Mouse (Mus musculus): ENCODE data around the gene Nampt. TPM values are rescaled to one million over a fixed set of nuclear protein-coding genes. Genes with fewer than 3 reads are reported as not detected.
"Not testable (repeated sequence)": the region's sequence is repeated elsewhere in the genome, so short reads cannot be mapped to it uniquely, and the experiment has no call there.

The Nampt gene
- polyA plus RNA-seq, 1 experiment from 2014 or later: 28.1 TPM

DNA sequence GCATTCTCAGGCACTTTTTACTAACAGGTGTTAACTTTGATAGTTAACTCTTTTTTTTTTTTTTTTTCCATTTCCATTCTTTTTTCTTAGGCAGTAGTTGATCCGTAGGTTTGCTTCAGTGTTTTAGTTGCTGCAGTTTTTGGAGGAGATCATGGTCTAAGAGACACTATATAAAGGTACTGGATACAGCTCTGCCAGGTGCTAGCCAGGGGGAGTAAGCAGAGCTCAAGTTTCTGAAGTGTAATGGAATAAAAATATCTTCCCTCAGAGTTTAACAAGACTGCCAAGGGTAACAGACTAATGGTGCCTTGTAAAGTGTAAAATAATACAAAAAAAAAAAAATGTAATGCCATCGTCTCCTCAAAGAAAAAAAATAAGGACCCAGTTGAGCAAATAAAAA is 67.0 kb downstream of the Nampt start:
- Histone ChIP-seq H3K9ac (ENCODE audit: low read length) (no peak overlapping the region), H3K9me3 (ENCODE audit: control insufficient read depth, low read length) (no peaks in the 10 kb centered on the region), H3K4me2 (ENCODE audit: low read depth, low read length) (no peak overlapping the region), H3K4me3 (ENCODE audit: low read length) (no peak overlapping the region), H3K36me3 (ENCODE audit: control insufficient read depth, insufficient read depth, low read length) (no peaks in the 10 kb centered on the region), H3K27me3 (ENCODE audit: control insufficient read depth, insufficient read depth, low read depth, low read length) (no peaks in the 10 kb centered on the region), H3K27ac (ENCODE audit: low read length) (no peak overlapping the region), H3K4me1 (replicated peaks; ENCODE audit: control insufficient read depth, insufficient read depth, low read length) (peaks cover 7% of the 10 kb centered on the region; the same call in 1 of the 2 replicates)
- 73% methylated on average over 2 of the region's 2 CpGs for WGBS
- no peak for ATAC-seq (ENCODE audit: low read depth)

DNA sequence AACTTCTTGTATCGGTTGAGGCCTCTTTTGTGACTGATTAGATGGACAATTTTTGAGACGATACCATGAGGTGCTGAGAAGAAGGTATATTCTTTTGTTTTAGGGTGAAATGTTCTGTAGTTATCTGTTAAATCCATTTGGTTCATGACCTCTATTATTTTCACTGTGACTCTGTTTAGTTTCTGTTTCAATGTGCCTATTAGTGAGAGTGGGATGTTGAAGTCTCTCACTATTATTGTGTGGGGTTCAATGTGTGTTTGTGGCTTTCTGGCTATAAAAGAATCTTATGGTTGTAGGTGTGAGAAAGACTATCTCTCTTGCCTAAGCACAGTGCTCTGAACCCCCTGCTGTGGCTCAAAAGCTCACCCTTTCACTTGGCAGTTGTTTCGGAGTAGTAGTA is 68.9 kb downstream of the Nampt start:
- no peak overlapping the region for H3K9ac ChIP-seq (ENCODE audit: low read length)
- 91% methylated on average over 3 of the region's 3 CpGs for WGBS
- H3K36me3 ChIP-seq (ENCODE audit: control insufficient read depth, insufficient read depth, low read length): no peaks in the 10 kb centered on the region
- no peak overlapping the region for H3K4me3 ChIP-seq (ENCODE audit: low read length)
- peaks cover 8% of the 10 kb centered on the region; the same call in 1 of the 2 replicates for H3K4me1 ChIP-seq (replicated peaks; ENCODE audit: control insufficient read depth, insufficient read depth, low read length)
- no peak for ATAC-seq (ENCODE audit: low read depth)
- no peaks in the 10 kb centered on the region for H3K9me3 ChIP-seq (ENCODE audit: control insufficient read depth, low read length)
- H3K4me2 ChIP-seq (ENCODE audit: low read depth, low read length): no peak overlapping the region
- H3K27ac ChIP-seq (ENCODE audit: low read length): no peak overlapping the region
- no peaks in the 10 kb centered on the region for H3K27me3 ChIP-seq (ENCODE audit: control insufficient read depth, insufficient read depth, low read depth, low read length)

DNA sequence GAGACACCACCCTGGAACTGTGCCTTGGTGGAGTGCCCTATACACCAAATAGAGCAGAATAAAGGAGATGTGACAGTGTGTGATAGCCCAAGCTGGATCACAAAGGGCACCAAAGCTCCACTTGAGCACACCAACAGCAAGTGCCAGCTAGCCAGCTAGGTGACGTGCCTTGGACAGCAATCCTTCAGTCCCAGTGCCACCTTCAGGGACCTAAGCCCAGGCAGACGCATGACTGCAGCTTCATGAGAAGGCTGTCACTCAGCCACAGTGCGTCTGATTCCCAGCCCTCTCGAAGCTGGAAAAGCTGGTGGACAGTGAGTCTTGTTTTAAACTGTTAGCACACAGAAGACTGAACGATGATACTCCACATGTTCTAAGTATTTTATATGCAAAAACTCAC is 70.5 kb downstream of the Nampt start:
- 60% methylated on average over 5 of the region's 5 CpGs for WGBS
- no peak overlapping the region for H3K4me3 ChIP-seq (ENCODE audit: low read length)
- ATAC-seq (ENCODE audit: low read depth): no peak; the same call in 1 of the 2 replicates

DNA sequence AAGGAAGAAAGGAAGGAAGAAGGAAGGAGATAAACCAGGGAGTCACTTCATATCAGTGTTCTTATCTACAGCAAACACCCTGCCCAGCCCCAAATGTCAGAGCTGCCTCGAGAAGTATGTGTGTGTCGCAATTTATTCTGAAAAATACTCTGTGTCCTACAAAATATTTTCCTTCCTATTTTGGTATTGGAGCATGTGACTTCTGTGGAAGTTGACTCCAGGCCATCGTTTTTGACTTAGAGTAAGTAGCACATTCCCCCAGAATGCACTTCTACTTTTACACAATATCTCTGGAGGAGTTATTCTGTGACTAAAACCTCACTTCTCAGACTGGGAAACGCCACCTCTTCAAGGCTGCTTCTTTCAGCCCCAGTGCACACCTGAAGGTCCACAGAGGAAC is 71.1 kb downstream of the Nampt start:
- no peak overlapping the region for H3K4me2 ChIP-seq (ENCODE audit: low read depth, low read length)
- no peaks in the 10 kb centered on the region for H3K9me3 ChIP-seq (ENCODE audit: control insufficient read depth, low read length)
- H3K9ac ChIP-seq (ENCODE audit: low read length): no peak overlapping the region
- H3K27ac ChIP-seq (ENCODE audit: low read length): peak overlapping the region; percentile 47; the same call in 1 of the 2 replicates
- no peak overlapping the region for H3K4me3 ChIP-seq (ENCODE audit: low read length)
- WGBS: 27% methylated on average over 4 of the region's 4 CpGs
- peak; percentile 60; the same call in 1 of the 2 replicates for ATAC-seq (ENCODE audit: low read depth)
- no peaks in the 10 kb centered on the region for H3K27me3 ChIP-seq (ENCODE audit: control insufficient read depth, insufficient read depth, low read depth, low read length)
- no peaks in the 10 kb centered on the region for H3K36me3 ChIP-seq (ENCODE audit: control insufficient read depth, insufficient read depth, low read length)
- peaks cover 10% of the 10 kb centered on the region; the same call in 1 of the 2 replicates for H3K4me1 ChIP-seq (replicated peaks; ENCODE audit: control insufficient read depth, insufficient read depth, low read length)

More for the DNA sequence above, 70.5 kb downstream of the Nampt start:
- H3K9me3 ChIP-seq (ENCODE audit: control insufficient read depth, low read length): no peaks in the 10 kb centered on the region
- H3K4me2 ChIP-seq (ENCODE audit: low read depth, low read length): no peak overlapping the region
- H3K9ac ChIP-seq (ENCODE audit: low read length): no peak overlapping the region
- H3K27me3 ChIP-seq (ENCODE audit: control insufficient read depth, insufficient read depth, low read depth, low read length): no peaks in the 10 kb centered on the region
- H3K4me1 ChIP-seq (replicated peaks; ENCODE audit: control insufficient read depth, insufficient read depth, low read length): peaks cover 10% of the 10 kb centered on the region; the same call in 1 of the 2 replicates
- no peak overlapping the region for H3K27ac ChIP-seq (ENCODE audit: low read length)
- no peaks in the 10 kb centered on the region for H3K36me3 ChIP-seq (ENCODE audit: control insufficient read depth, insufficient read depth, low read length)

DNA sequence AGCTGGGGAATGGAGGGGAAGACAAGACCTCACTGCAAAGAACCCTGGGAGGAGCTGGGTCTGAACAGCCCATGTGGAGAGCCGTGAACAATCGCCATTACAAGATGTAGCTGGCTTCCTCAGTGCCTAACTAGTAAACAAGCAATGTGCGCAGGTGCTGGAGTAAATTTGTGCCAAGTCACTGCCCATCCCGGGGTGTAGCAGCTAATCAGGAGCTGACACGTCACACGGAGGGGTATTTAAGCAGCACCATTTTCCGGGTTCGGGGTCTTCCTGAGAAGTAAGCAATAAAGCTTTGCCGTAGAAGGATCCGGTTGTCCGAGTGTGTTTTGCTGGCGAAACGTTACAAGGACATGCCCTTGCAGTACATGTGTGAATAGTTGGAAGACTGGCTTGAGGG is 71.9 kb downstream of the Nampt start:
- whole genome bisulfite sequencing: 82% methylated on average over 13 of the region's 13 CpGs
- not testable (repeated sequence) for H3K36me3 ChIP-seq (ENCODE audit: control insufficient read depth, insufficient read depth, low read length); H3K4me2 ChIP-seq (ENCODE audit: low read depth, low read length)

DNA sequence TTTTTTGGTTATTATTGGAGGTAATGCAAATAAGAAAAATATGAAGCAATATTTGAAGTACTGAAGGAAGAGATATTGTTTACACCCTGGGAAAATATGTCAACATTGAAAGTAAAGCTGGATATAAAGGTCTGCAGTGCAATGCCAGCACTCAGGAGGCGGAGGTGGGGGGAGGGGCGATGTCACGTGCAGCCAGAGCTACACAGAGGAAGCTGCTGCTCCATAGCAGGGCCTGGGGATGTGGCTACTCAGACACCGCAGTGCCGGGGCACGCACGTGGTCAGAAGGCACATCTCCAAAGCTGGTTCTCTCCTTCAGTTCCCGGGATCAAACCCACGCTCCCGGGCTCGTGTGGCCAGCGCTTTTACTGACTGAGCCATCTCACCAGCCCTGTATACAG is 73.9 kb downstream of the Nampt start:
- Histone ChIP-seq H3K4me3 (ENCODE audit: low read length) (no peak overlapping the region), H3K4me1 (replicated peaks; ENCODE audit: control insufficient read depth, insufficient read depth, low read length) (peaks cover 10% of the 10 kb centered on the region; the same call in 1 of the 2 replicates), H3K27ac (ENCODE audit: low read length) (no peak overlapping the region), H3K9me3 (ENCODE audit: control insufficient read depth, low read length) (no peaks in the 10 kb centered on the region), H3K4me2 (ENCODE audit: low read depth, low read length) (no peak overlapping the region), H3K9ac (ENCODE audit: low read length) (no peak overlapping the region), H3K27me3 (ENCODE audit: control insufficient read depth, insufficient read depth, low read depth, low read length) (no peaks in the 10 kb centered on the region), H3K36me3 (ENCODE audit: control insufficient read depth, insufficient read depth, low read length) (no peaks in the 10 kb centered on the region)
- no peak for ATAC-seq (ENCODE audit: low read depth)
- WGBS: 30% methylated on average over 12 of the region's 12 CpGs

More for the DNA sequence above, 71.9 kb downstream of the Nampt start:
- H3K9me3 ChIP-seq (ENCODE audit: control insufficient read depth, low read length); H3K9ac ChIP-seq (ENCODE audit: low read length); H3K27me3 ChIP-seq (ENCODE audit: control insufficient read depth, insufficient read depth, low read depth, low read length); H3K4me3 ChIP-seq (ENCODE audit: low read length); H3K4me1 ChIP-seq (replicated peaks; ENCODE audit: control insufficient read depth, insufficient read depth, low read length); ATAC-seq (ENCODE audit: low read depth); H3K27ac ChIP-seq (ENCODE audit: low read length): not testable (repeated sequence)

DNA sequence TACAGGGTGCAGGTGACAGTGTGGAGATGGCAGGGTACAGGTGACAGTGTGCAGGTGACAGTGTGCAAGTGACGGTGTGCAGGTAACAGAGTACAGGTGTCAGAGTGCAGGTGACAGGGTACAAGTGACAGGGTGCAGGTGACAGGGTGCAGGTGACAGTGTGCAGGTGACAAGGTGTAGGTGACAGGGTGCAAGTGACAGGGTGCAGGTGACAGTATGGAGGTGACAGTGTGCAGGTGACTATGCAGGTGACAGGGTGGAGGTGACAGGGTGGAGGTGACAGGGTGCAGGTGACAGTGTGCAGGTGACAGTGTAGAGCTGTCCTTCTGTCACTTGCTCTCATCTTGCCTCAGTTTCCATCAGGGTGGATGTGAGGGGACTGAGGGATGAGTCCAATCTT is 76.5 kb downstream of the Nampt start:
- H3K4me1 ChIP-seq (replicated peaks; ENCODE audit: control insufficient read depth, insufficient read depth, low read length): peaks cover 4% of the 10 kb centered on the region; the same call in 1 of the 2 replicates
- no peak overlapping the region for H3K4me3 ChIP-seq (ENCODE audit: low read length)
- no peaks in the 10 kb centered on the region for H3K36me3 ChIP-seq (ENCODE audit: control insufficient read depth, insufficient read depth, low read length)
- ATAC-seq (ENCODE audit: low read depth): peak; percentile 36; the same call in 1 of the 2 replicates
- WGBS: 63% methylated on average over 1 of the region's 1 CpGs
- no peak overlapping the region for H3K27ac ChIP-seq (ENCODE audit: low read length)
- no peaks in the 10 kb centered on the region for H3K27me3 ChIP-seq (ENCODE audit: control insufficient read depth, insufficient read depth, low read depth, low read length)
- H3K9me3 ChIP-seq (ENCODE audit: control insufficient read depth, low read length): no peaks in the 10 kb centered on the region
- H3K4me2 ChIP-seq (ENCODE audit: low read depth, low read length): no peak overlapping the region
- H3K9ac ChIP-seq (ENCODE audit: low read length): no peak overlapping the region

DNA sequence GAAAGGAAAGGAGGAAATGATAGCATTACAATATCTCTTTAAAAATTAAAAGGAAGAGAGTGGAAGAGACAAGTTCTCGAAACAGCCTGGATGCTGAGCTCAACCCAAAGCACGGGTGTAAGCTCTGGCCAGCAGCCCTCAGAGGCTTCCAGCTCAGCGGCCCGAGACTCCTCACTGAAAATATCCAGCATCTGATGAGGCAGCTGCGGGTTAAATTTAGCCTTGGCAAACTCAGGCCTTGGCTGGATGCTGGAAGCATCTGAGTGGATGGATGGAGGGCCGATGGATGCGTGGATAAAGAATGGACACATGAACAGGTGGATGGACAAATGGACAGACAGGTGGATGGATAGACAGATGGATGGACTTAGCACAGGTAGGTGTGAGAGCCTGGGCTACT is 77.2 kb downstream of the Nampt start:
- H3K27ac ChIP-seq (ENCODE audit: low read length): no peak overlapping the region
- 63% methylated on average over 7 of the region's 7 CpGs for WGBS
- no peaks in the 10 kb centered on the region for H3K27me3 ChIP-seq (ENCODE audit: control insufficient read depth, insufficient read depth, low read depth, low read length)
- H3K4me1 ChIP-seq (replicated peaks; ENCODE audit: control insufficient read depth, insufficient read depth, low read length): peaks cover 3% of the 10 kb centered on the region; the same call in 1 of the 2 replicates
- H3K9me3 ChIP-seq (ENCODE audit: control insufficient read depth, low read length): no peaks in the 10 kb centered on the region
- H3K36me3 ChIP-seq (ENCODE audit: control insufficient read depth, insufficient read depth, low read length): no peaks in the 10 kb centered on the region
- H3K4me2 ChIP-seq (ENCODE audit: low read depth, low read length): no peak overlapping the region
- ATAC-seq (ENCODE audit: low read depth): no peak
- H3K9ac ChIP-seq (ENCODE audit: low read length): no peak overlapping the region
- no peak overlapping the region for H3K4me3 ChIP-seq (ENCODE audit: low read length)

DNA sequence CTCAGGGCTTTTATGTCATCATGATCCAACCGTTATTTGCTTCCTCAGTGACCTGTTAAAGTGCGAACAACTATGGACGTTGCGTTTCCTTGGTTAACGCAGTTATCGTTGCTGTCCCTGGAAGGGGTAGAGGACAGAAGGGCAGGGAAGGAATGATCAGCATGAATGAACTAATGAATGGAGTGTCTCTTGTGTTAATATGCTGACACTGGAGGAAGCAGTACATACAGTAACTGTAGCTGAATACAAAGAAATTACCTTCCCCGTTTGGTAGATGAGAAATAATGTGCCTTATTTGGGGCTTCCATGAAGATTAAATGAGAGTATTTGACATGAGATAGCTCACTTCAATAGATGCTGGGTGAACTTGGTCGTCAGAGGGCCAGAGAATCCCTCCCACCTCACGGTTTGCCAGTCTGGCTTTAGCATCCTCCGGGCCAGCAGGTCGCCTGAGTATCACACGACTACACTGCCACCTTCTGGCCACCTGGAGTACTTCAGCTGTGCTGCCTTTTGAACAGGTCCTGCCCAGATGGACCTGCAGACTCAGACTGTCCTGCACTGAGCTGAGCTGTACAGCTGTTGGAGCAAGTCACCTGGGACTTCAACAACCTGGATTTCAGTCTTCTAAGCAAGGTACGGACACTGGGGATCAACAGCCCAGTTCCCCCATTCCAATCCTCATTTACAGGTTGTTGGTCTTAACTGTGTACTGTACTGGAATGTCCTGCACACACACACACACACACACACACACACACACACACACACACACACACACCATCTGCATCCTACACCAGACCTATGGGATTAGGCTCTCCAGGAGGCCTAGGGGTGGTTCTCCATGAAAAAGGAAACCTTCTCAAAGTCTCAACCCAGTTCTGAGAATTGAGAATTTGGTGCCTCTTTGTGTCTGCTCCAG is 78.1 kb downstream of the Nampt start:
- Histone ChIP-seq H3K4me1 (replicated peaks; ENCODE audit: control insufficient read depth, insufficient read depth, low read length) (peaks cover 3% of the 10 kb centered on the region; the same call in 1 of the 2 replicates), H3K27me3 (ENCODE audit: control insufficient read depth, insufficient read depth, low read depth, low read length) (no peaks in the 10 kb centered on the region), H3K9ac (ENCODE audit: low read length) (no peak overlapping the region), H3K36me3 (ENCODE audit: control insufficient read depth, insufficient read depth, low read length) (no peaks in the 10 kb centered on the region), H3K4me2 (ENCODE audit: low read depth, low read length) (no peak overlapping the region), H3K4me3 (ENCODE audit: low read length) (no peak overlapping the region), H3K9me3 (ENCODE audit: control insufficient read depth, low read length) (no peaks in the 10 kb centered on the region), H3K27ac (ENCODE audit: low read length) (no peak overlapping the region)
- ATAC-seq (ENCODE audit: low read depth): peak; percentile 70
- 47% methylated on average over 13 of the region's 13 CpGs for WGBS
